Mouse (Mus musculus) lung, adult 2 months (tissue): ENCODE measurements around the gene Gm37240.

Experiments
- CTCF ChIP-seq: fragments of 200-500 bp; IDR thresholded peaks from 2 replicates; pipeline ENCODE4 v1.5.1; 2011; ENCODE audit warnings: mild to moderate bottlenecking, low read length, control low read depth; ENCODE audit not compliant: insufficient read depth
- POLR2A ChIP-seq: fragments of 200-500 bp; IDR thresholded peaks from 2 replicates; pipeline ENCODE4 v1.6.1; 2011; ENCODE audit warnings: low read depth, mild to moderate bottlenecking, control low read depth, low read length, borderline replicate concordance; ENCODE audit errors: extremely low read depth

DNA sequence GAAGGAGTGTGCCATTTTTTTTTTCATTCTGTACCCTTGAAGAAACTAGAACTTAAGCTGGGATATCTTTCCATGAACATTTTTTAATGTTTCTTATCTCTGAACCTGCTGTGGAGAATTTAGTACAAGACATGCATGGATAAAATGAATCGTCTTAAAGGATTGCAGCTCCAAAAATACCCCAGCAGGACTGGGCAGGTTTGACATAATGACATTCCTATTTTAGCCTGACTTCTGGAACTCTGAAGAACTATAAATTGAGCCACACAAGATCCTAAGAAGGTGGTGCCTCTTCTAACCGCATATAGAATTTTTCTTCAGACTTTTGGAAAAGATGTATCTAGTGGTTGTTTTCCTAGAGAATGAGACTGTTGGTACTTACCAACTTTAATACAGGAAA, 1294.0 kb downstream of the Gm37240 start, which contains the start of gene Tigd4:
- TF ChIP-seq POLR2A (no peak), CTCF (no peak)
